Mouse (Mus musculus) lung, embryonic 16.5 days (tissue): ENCODE measurements around the gene Zdhhc17. TPM values are rescaled to one million over a fixed set of nuclear protein-coding genes. Genes with fewer than 3 reads are reported as not detected.

Source experiments
- ATAC-seq: fragments of 200-750 bp; cut with Nextera tagmentation; 2 replicates; pipeline ENCODE4 v1.8.0; 2017; ENCODE audit warnings: low read depth, mild to moderate bottlenecking, moderate library complexity
- H3K27ac ChIP-seq: fragments of 300-500 bp; sonication (generic); 2 replicates; pipeline ENCODE4 v1.5.1; 2014; ENCODE audit warnings: mild to moderate bottlenecking, control low read depth, low read length
- H3K27me3 ChIP-seq: fragments of 300-500 bp; sonication (generic); 2 replicates; pipeline ENCODE4 v1.6.1; 2014; ENCODE audit warnings: low read depth, low read length, mixed read lengths; ENCODE audit not compliant: control insufficient read depth, insufficient read depth
- H3K36me3 ChIP-seq: fragments of 300-500 bp; sonication (generic); 2 replicates; pipeline ENCODE4 v1.6.1; 2014; ENCODE audit warnings: low read length; ENCODE audit not compliant: control insufficient read depth, insufficient read depth
- H3K4me1 ChIP-seq: fragments of 300-500 bp; sonication (generic); replicated peaks from 2 replicates; pipeline ENCODE4 v1.6.1; 2014; ENCODE audit warnings: low read length, mixed read lengths; ENCODE audit not compliant: control insufficient read depth, insufficient read depth
- H3K4me2 ChIP-seq: fragments of 300-500 bp; sonication (generic); 2 replicates; pipeline ENCODE4 v1.6.1; 2014; ENCODE audit warnings: low read depth, low read length, control low read depth
- H3K4me3 ChIP-seq: fragments of 300-500 bp; sonication (generic); 2 replicates; pipeline ENCODE4 v1.5.1; 2014; ENCODE audit warnings: mild to moderate bottlenecking, low read length, control low read depth
- H3K9ac ChIP-seq: fragments of 300-500 bp; sonication (generic); 2 replicates; pipeline ENCODE4 v1.6.1; 2014; ENCODE audit warnings: low read length, control low read depth
- H3K9me3 ChIP-seq: fragments of 300-500 bp; sonication (generic); 2 replicates; pipeline ENCODE4 v1.6.1; 2016; ENCODE audit warnings: low read length; ENCODE audit not compliant: control insufficient read depth
- WGBS: fragments of 180-500 bp; shearing (Covaris S2); extraction: QIAGEN DNeasy Blood & Tissue Kit; methylation state at CpG from one replicate; pipeline ENCODE4 v1.1.7; 2014; 5-methylcytosine and 5-hydroxymethylcytosine counted together
- polyA plus RNA-seq: library from polyadenylated mRNA; unstranded; fragments of >200 nt; fragmentation: Nextera tagmentation; extraction: Ambion mirVana; gene quantifications from 2 replicates; pipeline ENCODE4 v1.2.1, GENCODE M21; 2015

Zdhhc17 gene
- polyA plus RNA-seq, 1 experiment from 2014 or later: 22.6 TPM

DNA sequence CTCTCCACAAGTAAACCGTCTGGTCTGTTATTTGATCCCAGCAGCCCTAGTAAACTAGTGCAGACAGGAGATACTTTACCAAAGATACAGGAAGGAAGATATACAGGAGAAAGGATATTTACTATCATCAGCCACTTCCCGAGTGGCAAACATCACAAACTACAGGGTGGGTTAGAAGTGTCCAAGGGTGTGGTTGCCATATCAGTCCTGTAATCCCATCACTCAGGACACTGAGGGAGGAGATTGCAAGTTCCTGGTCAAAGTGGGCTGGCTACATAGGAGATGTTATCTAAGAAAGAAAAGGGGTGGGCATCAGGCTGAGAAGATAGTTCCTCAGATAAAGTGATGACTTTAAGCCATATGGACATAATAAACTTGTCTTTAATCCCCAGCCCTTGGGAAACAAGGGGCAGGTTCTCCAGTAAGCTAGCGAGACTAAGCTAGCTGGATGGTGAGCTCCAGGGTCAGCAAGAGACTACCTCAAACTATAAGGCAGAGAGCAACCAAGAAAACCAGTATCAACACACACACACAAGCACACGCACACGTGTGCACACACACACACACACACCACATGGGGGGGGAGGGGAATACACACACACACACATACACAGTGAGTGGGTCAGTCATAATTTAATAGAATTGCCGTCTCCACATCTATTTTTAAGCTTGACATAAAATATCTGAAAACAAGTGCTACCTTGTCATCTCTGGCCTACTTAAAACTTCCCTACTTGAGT, 18.5 kb downstream of the Zdhhc17 start:
- H3K4me1 ChIP-seq: peaks cover 2% of the 10 kb centered on the region; the same call in 1 of the 2 replicates
- 72% methylated on average over 6 of the region's 6 CpGs for WGBS

DNA sequence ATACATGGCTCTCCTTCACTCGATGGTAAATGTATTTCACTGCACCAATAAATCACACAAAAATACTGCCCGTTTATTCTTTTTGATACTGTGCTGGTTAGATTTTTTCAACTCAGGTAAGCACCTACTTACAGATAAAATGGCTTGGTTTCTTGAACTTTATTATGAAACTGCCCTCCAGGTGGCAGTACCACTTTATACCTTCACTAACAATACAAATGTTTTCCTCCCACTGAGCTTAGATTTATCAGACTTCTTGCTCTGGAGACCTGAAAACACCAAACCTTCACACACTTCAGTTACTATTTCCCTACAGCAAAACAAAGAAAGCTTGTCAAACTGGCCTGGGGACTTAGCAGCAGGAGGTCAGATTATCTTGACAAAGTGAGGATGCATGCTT, 20.2 kb downstream of the Zdhhc17 start:
- Histone ChIP-seq H3K36me3 (no peaks in the 10 kb centered on the region), H3K27ac (no peak overlapping the region), H3K4me3 (no peak overlapping the region), H3K9me3 (no peaks in the 10 kb centered on the region), H3K27me3 (no peaks in the 10 kb centered on the region), H3K4me1 (peaks cover 2% of the 10 kb centered on the region; the same call in 1 of the 2 replicates), H3K4me2 (no peak overlapping the region), H3K9ac (no peak overlapping the region)
- 64% methylated on average over 2 of the region's 2 CpGs for WGBS
- no peak for ATAC-seq

More for the DNA sequence above, 18.5 kb downstream of the Zdhhc17 start:
- Histone ChIP-seq H3K36me3 (no peaks in the 10 kb centered on the region), H3K4me2 (no peak overlapping the region), H3K27ac (no peak overlapping the region), H3K4me3 (no peak overlapping the region), H3K9me3 (no peaks in the 10 kb centered on the region), H3K27me3 (no peaks in the 10 kb centered on the region), H3K9ac (no peak overlapping the region)
- no peak for ATAC-seq

- ATAC-seq: no peak
- no peak overlapping the region for H3K27ac ChIP-seq
Observed at GRCm38 (mm10) chr10:110986682-110987081, 23.3 kb downstream of the Zdhhc17 start.

GRCm38 (mm10) chr10:110982771-110983170, 27.2 kb downstream of the Zdhhc17 start:
- WGBS: 68% methylated on average over 4 of the region's 4 CpGs
- no peak overlapping the region for H3K4me3 ChIP-seq
- no peak overlapping the region for H3K9ac ChIP-seq

More at GRCm38 (mm10) chr10:110986682-110987081, 23.3 kb downstream of the Zdhhc17 start:
- Histone ChIP-seq H3K9me3 (no peaks in the 10 kb centered on the region), H3K4me1 (no peaks in the 10 kb centered on the region), H3K4me2 (no peak overlapping the region), H3K4me3 (no peak overlapping the region), H3K27me3 (no peaks in the 10 kb centered on the region), H3K36me3 (no peaks in the 10 kb centered on the region), H3K9ac (no peak overlapping the region)
- whole genome bisulfite sequencing: 90% methylated on average over 17 of the region's 17 CpGs

DNA sequence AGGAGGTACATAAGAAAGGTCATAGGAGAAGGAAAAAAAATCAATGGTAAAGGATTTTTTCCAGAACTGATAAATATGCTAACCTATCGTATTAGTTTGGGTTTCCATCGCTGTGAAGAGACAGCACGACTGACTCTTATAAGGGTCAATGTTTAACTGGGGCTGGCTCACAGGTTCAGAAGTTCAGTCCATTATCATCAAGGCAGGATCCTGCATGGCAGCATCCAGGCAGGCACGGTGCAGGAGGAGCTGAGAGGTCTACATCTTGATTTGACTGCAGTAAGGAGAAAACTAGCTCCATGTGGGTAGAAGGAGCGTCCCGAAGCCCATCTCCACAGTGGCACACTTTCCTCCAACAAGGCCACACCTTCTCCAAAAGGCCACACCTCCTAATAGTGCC, 29.5 kb downstream of the Zdhhc17 start:
- Histone ChIP-seq H3K36me3 (peaks cover 8% of the 10 kb centered on the region), H3K9me3 (no peaks in the 10 kb centered on the region), H3K9ac (no peak overlapping the region), H3K27ac (no peak overlapping the region), H3K4me3 (no peak overlapping the region), H3K4me1 (no peaks in the 10 kb centered on the region), H3K4me2 (no peak overlapping the region), H3K27me3 (no peaks in the 10 kb centered on the region)
- no peak for ATAC-seq
- WGBS: 88% methylated on average over 6 of the region's 6 CpGs

More at GRCm38 (mm10) chr10:110982771-110983170, 27.2 kb downstream of the Zdhhc17 start:
- Histone ChIP-seq H3K27ac (no peak overlapping the region), H3K4me2 (no peak overlapping the region), H3K36me3 (peaks cover 8% of the 10 kb centered on the region), H3K27me3 (no peaks in the 10 kb centered on the region), H3K9me3 (no peaks in the 10 kb centered on the region), H3K4me1 (no peaks in the 10 kb centered on the region)
- ATAC-seq: no peak

DNA sequence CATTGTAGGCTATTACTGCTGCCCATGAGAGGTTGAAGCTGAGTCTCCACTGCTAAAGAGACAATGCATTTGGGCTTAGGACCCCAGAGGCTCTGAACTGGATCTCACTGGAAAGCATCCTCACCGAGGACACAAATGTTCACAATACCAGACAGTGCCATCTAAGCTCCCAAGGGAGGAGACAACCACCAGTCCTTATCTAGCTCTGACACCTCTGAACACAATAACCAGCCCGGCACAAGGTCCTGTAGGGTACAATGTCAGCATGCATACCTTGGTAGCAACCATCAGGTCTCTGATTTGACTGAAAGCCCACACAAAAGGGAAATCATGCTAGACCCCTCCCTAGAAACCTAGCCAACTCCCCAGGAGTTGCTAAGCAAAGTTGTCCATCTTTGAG, 30.5 kb downstream of the Zdhhc17 start:
- peaks cover 8% of the 10 kb centered on the region for H3K36me3 ChIP-seq
- ATAC-seq: no peak
- no peaks in the 10 kb centered on the region for H3K4me1 ChIP-seq
- no peak overlapping the region for H3K27ac ChIP-seq
- no peaks in the 10 kb centered on the region for H3K27me3 ChIP-seq
- H3K4me2 ChIP-seq: no peak overlapping the region
- H3K4me3 ChIP-seq: no peak overlapping the region
- H3K9ac ChIP-seq: no peak overlapping the region
- WGBS: 78% methylated on average over 2 of the region's 2 CpGs
- no peaks in the 10 kb centered on the region for H3K9me3 ChIP-seq

GRCm38 (mm10) chr10:110977379-110977778, 32.6 kb downstream of the Zdhhc17 start:
- H3K27me3 ChIP-seq: no peaks in the 10 kb centered on the region
- H3K36me3 ChIP-seq: peaks cover 8% of the 10 kb centered on the region
- no peaks in the 10 kb centered on the region for H3K4me1 ChIP-seq
- H3K9ac ChIP-seq: no peak overlapping the region
- no peak overlapping the region for H3K4me3 ChIP-seq
- WGBS: 52% methylated on average over 2 of the region's 2 CpGs
- H3K9me3 ChIP-seq: no peaks in the 10 kb centered on the region
- no peak overlapping the region for H3K4me2 ChIP-seq
- no peak overlapping the region for H3K27ac ChIP-seq
- ATAC-seq: no peak

- no peak overlapping the region for H3K9ac ChIP-seq
- 0% methylated on average over 1 of the region's 1 CpGs for WGBS
- ATAC-seq: peak; percentile 45; the same call in 1 of the 2 replicates
- no peak overlapping the region for H3K4me2 ChIP-seq
- no peak overlapping the region for H3K4me3 ChIP-seq
- no peaks in the 10 kb centered on the region for H3K9me3 ChIP-seq
- peaks cover 6% of the 10 kb centered on the region for H3K36me3 ChIP-seq
- H3K27me3 ChIP-seq: no peaks in the 10 kb centered on the region
- H3K4me1 ChIP-seq: peaks cover 3% of the 10 kb centered on the region
- no peak overlapping the region for H3K27ac ChIP-seq
Observed at GRCm38 (mm10) chr10:110976046-110976445, 33.9 kb downstream of the Zdhhc17 start.

- 84% methylated on average over 1 of the region's 1 CpGs for WGBS
- peaks cover 3% of the 10 kb centered on the region for H3K4me1 ChIP-seq
- H3K27ac ChIP-seq: no peak overlapping the region
- H3K4me3 ChIP-seq: no peak overlapping the region
- no peak overlapping the region for H3K9ac ChIP-seq
- no peaks in the 10 kb centered on the region for H3K27me3 ChIP-seq
- H3K36me3 ChIP-seq: 0 out of 2 replicates have a peak, but pooled peaks cover 1% of the 10 kb centered on the region
- H3K4me2 ChIP-seq: no peak overlapping the region
- ATAC-seq: no peak
- no peaks in the 10 kb centered on the region for H3K9me3 ChIP-seq
Observed at GRCm38 (mm10) chr10:110974885-110975284, 35.1 kb downstream of the Zdhhc17 start.
